Mouse (Mus musculus) kidney, postnatal 25 days (tissue): ENCODE data around the gene Cuedc2.

Source experiments
- DNase-seq, 2 experiments: peaks; one replicate each; pipeline ENCODE4 v3.0.0; 2021; ENCODE audit warnings: mixed read lengths in 2 of 2

Gene Cuedc2

GRCm38 (mm10) chr19:46305432-46306267, 32.9 kb downstream of the Cuedc2 start:
- DNase-seq = peak; percentile 93 to 94

- DNase-seq = no peak
Measured at GRCm38 (mm10) chr19:46304908-46305333, 33.6 kb downstream of the Cuedc2 start.

- DNase-seq = peak; percentile 94 to 98
Measured at GRCm38 (mm10) chr19:46304216-46304841, 34.2 kb downstream of the Cuedc2 start, which contains the start of gene Nfkb2. TSS of gene Nfkb2 (plus strand) at chr19:46304320.

DNA sequence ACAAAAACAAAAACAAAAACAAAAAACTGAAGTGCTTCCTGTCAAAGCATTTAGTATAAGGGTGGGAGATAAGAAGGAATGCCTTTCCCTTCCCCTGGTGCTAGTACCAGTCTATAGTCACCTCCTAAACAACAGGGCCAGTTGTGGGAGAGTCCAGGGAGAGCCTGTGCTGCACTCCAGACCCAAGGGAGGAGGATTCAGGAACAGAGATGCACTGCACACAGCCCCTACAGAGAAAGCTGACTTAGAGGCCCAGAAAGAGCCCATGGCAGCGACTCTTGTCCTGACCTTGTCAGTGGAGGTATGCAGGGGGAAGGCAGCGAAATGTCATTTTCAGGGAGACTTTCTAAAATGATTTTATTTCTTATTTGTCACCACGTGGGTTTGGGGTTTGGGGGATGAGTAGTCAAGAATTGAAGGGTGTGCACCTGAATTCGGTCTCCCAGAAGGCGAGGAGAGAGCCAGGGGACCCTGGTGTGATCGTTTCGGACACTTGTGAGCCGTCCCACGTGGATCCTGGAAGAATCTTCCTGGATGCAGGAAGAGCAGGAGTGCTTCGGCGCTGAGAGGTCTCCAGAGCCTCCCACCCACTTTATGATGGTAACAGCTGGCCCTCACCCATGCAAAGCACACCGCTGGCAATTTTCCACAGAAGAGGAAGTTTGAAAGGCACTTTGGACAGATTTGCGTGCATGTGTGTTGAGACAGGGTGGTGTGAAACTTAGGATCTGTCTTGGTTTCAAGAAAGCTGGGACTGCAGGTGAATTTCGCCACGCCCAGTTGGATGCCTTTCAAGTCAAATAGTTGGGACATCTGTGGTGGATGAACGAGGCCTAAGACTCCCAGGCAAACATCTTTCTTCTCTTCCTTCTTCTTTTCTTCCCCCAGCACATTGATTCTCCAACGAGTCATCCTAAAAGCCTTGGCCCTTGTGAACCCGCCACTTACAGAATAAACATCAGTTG, 35.0 kb downstream of the Cuedc2 start:
- DNase-seq = peak in 1 of 2 experiments; percentile 34

- no peak for DNase-seq
Measured at GRCm38 (mm10) chr19:46302551-46302950, 36.0 kb downstream of the Cuedc2 start.

- DNase-seq = no peak
Measured at GRCm38 (mm10) chr19:46300294-46301045, 38.0 kb downstream of the Cuedc2 start.

GRCm38 (mm10) chr19:46296938-46297337, 41.6 kb downstream of the Cuedc2 start:
- no peak for DNase-seq

DNA sequence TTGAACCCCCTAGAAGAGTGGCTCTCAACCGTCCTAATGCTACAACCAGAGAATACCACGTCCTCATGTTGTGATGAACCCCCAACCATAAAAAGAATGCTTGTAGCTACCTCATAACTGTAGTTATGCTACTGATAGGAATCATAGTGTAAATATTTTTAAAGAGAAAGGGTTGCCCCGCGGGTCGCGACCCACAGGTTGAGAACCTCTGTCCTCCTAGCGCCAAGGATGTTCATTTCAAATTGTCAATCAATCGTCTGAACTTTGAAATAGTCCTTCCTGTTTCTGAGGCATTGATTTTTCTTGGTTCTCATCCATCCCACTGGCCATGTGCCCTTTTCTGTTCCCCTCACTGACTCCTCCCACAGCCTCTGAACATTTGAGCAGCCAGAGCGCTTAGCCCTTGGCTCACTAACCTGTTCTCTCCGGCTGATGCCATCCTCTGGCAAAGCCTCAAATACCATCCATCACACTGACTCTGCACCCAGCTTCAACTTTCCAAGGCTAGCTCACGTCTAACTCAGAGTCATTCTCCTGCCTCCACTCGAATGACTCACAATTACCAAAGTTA, 47.9 kb downstream of the Cuedc2 start:
- no peak for DNase-seq

DNA sequence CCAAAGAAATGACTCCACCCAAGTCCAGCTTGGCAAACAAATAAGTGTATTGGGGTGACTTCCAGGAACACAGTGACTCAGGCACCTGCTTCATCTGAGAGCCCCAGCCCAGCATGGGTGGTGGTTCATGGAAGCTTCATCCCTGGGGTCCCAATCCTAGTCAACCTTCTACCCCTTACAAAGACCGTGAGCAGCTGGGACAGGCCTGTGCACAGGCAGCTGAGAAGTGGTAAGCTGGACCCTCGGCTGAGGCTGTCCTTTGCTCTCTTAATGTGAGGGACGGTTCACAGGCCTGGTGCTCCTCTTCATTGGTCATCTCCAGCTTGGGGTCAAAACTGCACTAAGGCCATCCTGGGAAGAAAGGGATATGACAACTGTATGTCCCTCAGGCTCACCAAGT, 50.9 kb downstream of the Cuedc2 start:
- no peak for DNase-seq

- no peak for DNase-seq
Measured at GRCm38 (mm10) chr19:46286926-46287325, 51.6 kb downstream of the Cuedc2 start.

GRCm38 (mm10) chr19:46286047-46286446, 52.5 kb downstream of the Cuedc2 start:
- peak in 1 of 2 experiments; percentile 37 for DNase-seq

- DNase-seq = no peak
Measured at GRCm38 (mm10) chr19:46285631-46286030, 52.9 kb downstream of the Cuedc2 start.

DNA sequence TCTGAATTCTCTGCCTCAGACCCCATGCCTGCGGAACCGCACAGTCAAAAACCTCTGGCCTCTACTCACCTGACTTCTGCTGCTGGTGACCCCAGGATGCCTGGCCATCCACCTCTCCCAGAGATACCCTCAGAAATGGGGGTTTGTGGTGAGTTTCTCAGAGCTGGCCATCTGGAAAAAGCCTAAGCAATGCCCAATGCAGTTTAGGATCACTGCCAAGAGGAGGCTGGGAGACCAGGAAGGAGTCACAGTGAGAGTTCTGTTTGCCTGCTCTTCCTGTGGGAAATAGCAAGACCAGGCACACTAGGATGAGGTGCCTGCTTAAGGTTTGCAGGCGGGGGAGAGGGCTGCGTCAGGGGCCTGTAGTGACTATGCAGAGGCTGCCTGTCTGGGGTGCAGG, 53.8 kb downstream of the Cuedc2 start:
- DNase-seq = no peak

- DNase-seq = no peak
Measured at GRCm38 (mm10) chr19:46282081-46282849, 56.2 kb downstream of the Cuedc2 start.
